Mouse (Mus musculus) embryo, embryonic 11 days (tissue): ENCODE results near the gene Trim46.
A peak's percentile ranks its signal among the peaks of the same experiment; 100 is the strongest.

Experiments
- DNase-seq: peaks from one replicate; pipeline ENCODE4 v3.0.0-alpha.2; 2015

The Trim46 gene

GRCm38 (mm10) chr3:89246261-89247100, at the start of gene Trim46:
TSS of gene Trim46 (minus strand) at chr3:89246309.
- peak; percentile 94 for DNase-seq

GRCm38 (mm10) chr3:89295685-89296230, 49.6 kb upstream of the Trim46 start:
- no peak for DNase-seq

- DNase-seq, result no peak
These were observed 48.1 kb upstream of the Trim46 start for GRCm38 (mm10) chr3:89294195-89294594.

GRCm38 (mm10) chr3:89293247-89293918, 47.3 kb upstream of the Trim46 start:
- DNase-seq, result no peak

GRCm38 (mm10) chr3:89292303-89292702, 46.2 kb upstream of the Trim46 start:
- DNase-seq, result no peak

GRCm38 (mm10) chr3:89291874-89292273, 45.8 kb upstream of the Trim46 start:
- DNase-seq, result no peak

- no peak for DNase-seq
These were observed 42.4 kb upstream of the Trim46 start for GRCm38 (mm10) chr3:89288503-89288928.

- DNase-seq, result no peak
These were observed 41.2 kb upstream of the Trim46 start for GRCm38 (mm10) chr3:89287286-89287685.

- no peak for DNase-seq
These were observed 39.4 kb upstream of the Trim46 start for GRCm38 (mm10) chr3:89285526-89285925.

- DNase-seq, result no peak
These were observed 38.2 kb upstream of the Trim46 start for GRCm38 (mm10) chr3:89284261-89284660.

GRCm38 (mm10) chr3:89282291-89282643, 36.2 kb upstream of the Trim46 start:
- DNase-seq, result no peak

- DNase-seq, result peak; percentile 93
These were observed 35.6 kb upstream of the Trim46 start for GRCm38 (mm10) chr3:89281579-89282290.

GRCm38 (mm10) chr3:89280606-89281511, 34.8 kb upstream of the Trim46 start, which contains the start of gene Efna1:
TSS of gene Efna1 (minus strand) at chr3:89281142.
- DNase-seq, result peak; percentile 70

GRCm38 (mm10) chr3:89280050-89280605, 34.0 kb upstream of the Trim46 start:
- peak; percentile 53 for DNase-seq

GRCm38 (mm10) chr3:89279153-89279890, 33.2 kb upstream of the Trim46 start:
- DNase-seq, result peak; percentile 88

- no peak for DNase-seq
These were observed 32.5 kb upstream of the Trim46 start for GRCm38 (mm10) chr3:89278643-89279042.

GRCm38 (mm10) chr3:89278107-89278506, 32.0 kb upstream of the Trim46 start:
- no peak for DNase-seq

GRCm38 (mm10) chr3:89277281-89278021, 31.3 kb upstream of the Trim46 start:
- no peak for DNase-seq

- DNase-seq, result no peak
These were observed 30.0 kb upstream of the Trim46 start for GRCm38 (mm10) chr3:89276061-89276460.

- DNase-seq, result no peak
These were observed 25.7 kb upstream of the Trim46 start for GRCm38 (mm10) chr3:89271760-89272159.
